Mouse (Mus musculus): Measurements from ENCODE around the gene Galnt14. TPM values are rescaled to one million over a fixed set of nuclear protein-coding genes. Genes with fewer than 3 reads are reported as not detected.
A peak's percentile ranks its signal among the peaks of the same experiment; 100 is the strongest.

The Galnt14 gene
- total RNA-seq, 2 experiments from 2014 or later, result not detected

DNA sequence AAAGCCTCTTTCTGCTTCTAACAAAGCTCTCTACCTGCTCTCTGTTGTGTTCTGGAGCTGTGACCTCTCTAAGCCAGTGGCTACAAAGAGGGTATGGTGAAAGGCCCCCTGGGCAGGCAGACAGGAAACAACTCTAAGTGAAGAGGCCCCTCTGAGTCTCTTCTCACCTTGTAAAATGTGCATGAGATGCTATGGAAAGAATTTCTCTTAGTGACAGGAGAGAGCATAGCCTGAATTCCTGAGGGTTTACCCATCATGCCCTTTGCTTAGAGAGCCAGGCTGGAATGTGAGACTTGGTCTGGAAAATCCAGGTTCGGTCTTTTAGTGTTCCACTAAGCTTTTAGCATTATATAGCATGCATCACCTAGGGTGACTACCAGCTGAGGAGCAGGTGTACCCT lies 136.1 kb downstream of the Galnt14 start:
- intact Hi-C loops (cut with DNase I), result loop anchor here (5.0 kb wide), 1 partner anchor 308 kb away; no protein-coding TSS in a partner anchor

DNA sequence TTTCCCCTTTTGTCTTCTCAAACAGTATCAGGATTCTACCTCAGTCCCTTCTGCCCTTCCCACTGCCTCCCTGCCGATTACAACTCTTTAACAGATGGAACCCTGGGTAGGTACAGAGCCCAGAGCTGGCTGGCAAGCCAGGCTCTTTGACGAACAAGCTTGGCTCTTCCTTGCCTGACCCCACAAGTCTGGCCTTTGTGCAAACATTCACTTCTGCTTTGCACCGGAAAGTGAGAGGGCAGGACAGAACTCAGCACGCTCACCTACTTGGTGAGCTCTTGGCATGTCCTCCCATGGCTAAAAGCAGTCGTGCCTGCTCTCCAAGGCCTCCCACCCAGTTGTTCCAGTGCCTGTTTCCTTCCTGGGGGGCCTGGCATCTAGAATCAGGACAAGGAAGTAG lies 137.4 kb downstream of the Galnt14 start:
- intact Hi-C loops (cut with DNase I), result loop anchor here (5.0 kb wide), 1 partner anchor 309 kb away; no protein-coding TSS in a partner anchor
- DNase-seq, result no peak

More for the DNA sequence above, 136.1 kb downstream of the Galnt14 start:
- no peak for DNase-seq

DNA sequence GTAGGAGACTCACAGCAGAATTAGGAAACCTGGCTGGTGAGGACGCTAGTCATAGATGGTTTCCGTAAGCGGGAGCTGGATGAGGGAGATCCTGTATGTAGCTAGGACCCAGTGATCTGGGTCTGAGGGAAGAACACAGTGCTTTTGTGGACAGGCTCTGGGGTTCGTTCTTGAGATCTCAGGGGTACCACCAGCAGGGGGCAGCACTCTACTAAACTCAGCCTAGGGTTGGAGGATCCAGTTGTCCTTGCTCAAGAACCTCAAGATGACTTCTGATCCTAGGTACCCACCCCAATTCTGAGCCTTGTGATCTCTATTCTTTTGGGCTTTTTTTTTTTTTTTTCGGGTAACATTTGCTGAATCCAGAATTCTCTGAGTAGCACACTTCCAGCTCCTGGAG lies 137.8 kb downstream of the Galnt14 start:
- intact Hi-C loops (cut with DNase I), result loop anchor here (5.0 kb wide), 1 partner anchor 310 kb away; no protein-coding TSS in a partner anchor
- DNase-seq, result peak; percentile 20 to 56

- intact Hi-C loops (cut with DNase I), result loop anchor here (5.0 kb wide), 1 partner anchor 310 kb away; no protein-coding TSS in a partner anchor
- no peak for DNase-seq
Observed at GRCm38 (mm10) chr17:73571961-73572360, 138.3 kb downstream of the Galnt14 start.

DNA sequence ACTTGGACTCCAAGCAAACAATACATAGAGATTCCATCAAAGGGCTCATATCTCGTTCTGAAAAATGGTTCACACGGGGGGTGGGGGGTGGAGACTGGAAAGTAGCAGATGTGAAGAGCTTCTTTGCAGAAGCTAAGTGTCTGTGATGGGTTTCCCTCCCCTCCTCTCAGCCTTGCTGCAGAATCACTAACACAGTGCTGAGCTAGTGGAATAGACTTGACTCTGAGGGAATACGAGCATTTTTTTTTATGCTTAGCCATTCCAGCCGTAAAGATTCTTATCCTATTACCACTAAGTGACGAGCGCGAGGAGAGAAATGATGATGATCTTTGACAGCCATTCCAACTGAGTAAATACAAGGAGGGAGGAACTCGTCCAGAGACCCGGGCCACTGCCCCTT lies 142.0 kb downstream of the Galnt14 start:
- no peak for DNase-seq
- intact Hi-C loops (cut with DNase I), result loop anchor here (2.0 kb wide), 1 partner anchor 177 kb away; no protein-coding TSS in a partner anchor

GRCm38 (mm10) chr17:73561149-73561548 lies 149.1 kb downstream of the Galnt14 start:
- intact Hi-C loops (cut with DNase I), result no loop called here
- no peak for DNase-seq

- intact Hi-C loops (cut with DNase I), result no loop called here
Observed at GRCm38 (mm10) chr17:73560208-73560784, 150.0 kb downstream of the Galnt14 start.

DNA sequence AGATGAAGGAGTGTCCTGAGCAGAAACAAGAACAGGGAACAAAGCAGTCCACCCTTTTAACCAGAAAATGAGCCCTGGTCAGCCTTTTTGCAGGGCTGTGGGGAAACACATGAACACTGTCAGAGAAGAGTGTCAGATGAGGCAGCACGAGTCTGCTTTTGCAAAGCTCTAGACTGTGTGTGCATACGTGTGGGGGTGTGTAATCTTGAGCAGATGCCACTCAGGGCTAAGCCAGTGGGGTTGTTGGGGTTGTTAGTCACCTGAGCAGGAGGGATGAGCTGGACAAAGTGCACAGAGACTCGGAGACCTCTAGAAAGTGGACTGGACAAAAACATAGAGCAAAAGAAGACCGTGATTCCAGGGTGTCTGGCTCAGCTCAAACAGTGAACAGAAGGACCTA lies 150.8 kb downstream of the Galnt14 start:
- intact Hi-C loops (cut with DNase I), result no loop called here
- no peak for DNase-seq

More at GRCm38 (mm10) chr17:73560208-73560784, 150.0 kb downstream of the Galnt14 start:
- DNase-seq, result no peak

- no peak for DNase-seq
- intact Hi-C loops (cut with DNase I), result no loop called here
Observed at GRCm38 (mm10) chr17:73557101-73557500, 153.2 kb downstream of the Galnt14 start.

- intact Hi-C loops (cut with DNase I), result no loop called here
- no peak for DNase-seq
Observed at GRCm38 (mm10) chr17:73556436-73556835, 153.8 kb downstream of the Galnt14 start.

DNA sequence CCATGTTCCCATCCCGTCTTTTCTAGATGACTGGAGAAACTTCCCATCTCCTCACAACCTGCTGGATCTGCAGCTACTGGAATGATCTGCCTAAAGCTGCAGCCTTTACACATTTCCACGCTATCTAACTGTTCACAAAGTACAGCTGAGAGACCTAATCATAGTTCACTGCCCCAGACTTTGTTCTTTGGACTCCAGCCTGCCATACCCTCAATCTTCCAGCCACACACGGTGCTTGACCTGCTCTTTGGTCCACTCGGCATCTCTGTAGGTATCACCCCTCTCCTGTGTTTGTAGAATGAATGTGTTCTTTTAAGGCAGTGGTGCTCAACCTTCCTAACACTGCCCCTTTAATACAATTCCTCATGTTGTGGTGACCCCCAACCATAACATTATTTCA lies 155.6 kb downstream of the Galnt14 start:
- DNase-seq, result no peak

GRCm38 (mm10) chr17:73548783-73549566 lies 161.3 kb downstream of the Galnt14 start:
- DNase-seq, result no peak
- intact Hi-C loops (cut with DNase I), result no loop called here

More for the DNA sequence above, 155.6 kb downstream of the Galnt14 start:
- intact Hi-C loops (cut with DNase I), result no loop called here

DNA sequence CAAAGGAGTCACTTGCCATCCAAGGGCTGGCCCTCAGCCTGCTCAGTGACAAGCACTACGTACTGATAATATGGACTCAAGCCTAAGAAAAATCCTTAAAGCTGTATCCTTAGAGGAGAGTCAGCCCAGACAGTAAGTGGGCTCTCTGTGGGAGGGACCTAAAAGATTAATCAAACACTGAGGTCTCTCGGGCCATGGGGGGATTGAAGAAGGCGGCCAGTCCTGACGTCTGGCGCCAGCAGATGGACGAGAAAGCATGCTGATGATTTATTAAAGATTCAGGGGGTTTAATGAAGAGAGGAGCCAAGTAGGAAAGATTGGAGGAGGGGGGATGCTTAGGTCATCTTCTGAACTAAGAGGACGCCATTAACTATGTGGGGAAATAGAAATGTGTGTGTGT lies 162.1 kb downstream of the Galnt14 start:
- DNase-seq, result no peak
- intact Hi-C loops (cut with DNase I), result no loop called here

DNA sequence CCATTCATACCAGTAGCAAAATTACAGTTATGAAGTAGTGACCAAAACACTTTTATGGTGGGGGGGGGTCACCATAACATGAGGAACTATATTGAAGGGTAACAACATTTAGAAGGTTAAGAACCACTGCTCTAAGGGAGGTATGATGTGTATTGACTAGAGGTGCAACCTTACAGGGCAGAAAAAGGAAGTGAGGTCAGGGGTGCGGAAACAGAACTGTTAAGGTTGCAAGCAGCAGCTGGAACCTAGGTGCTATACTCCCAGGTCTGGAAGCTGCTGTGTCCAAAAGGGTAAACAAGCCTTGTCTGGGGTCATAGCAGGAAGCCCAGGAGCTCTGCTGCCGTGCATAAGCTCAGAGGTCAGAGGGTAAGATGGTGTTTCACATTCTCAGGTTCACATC lies 162.8 kb downstream of the Galnt14 start:
- DNase-seq, result no peak
- intact Hi-C loops (cut with DNase I), result no loop called here

- intact Hi-C loops (cut with DNase I), result no loop called here
- no peak for DNase-seq
Observed at GRCm38 (mm10) chr17:73541911-73542310, 168.3 kb downstream of the Galnt14 start.

DNA sequence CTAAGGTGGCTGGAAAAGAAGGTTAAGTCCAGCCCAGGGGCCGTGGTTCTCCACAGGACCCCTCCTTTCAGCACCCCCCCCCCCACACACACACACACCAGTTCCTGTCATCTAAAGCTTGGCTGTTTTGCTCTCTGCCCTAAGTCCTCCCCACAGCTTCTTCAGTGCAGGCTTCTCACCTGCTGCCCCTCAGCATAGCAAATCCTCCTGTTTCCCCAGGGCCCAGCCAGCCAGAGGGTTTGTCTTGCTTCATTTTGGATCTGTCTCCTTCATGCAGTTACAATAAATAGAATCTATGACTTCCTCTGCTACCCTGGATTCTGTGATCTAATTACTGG lies 169.1 kb downstream of the Galnt14 start:
- DNase-seq, result no peak
- intact Hi-C loops (cut with DNase I), result no loop called here

- no peak for DNase-seq
Observed at GRCm38 (mm10) chr17:73540409-73541232, 169.6 kb downstream of the Galnt14 start.

DNA sequence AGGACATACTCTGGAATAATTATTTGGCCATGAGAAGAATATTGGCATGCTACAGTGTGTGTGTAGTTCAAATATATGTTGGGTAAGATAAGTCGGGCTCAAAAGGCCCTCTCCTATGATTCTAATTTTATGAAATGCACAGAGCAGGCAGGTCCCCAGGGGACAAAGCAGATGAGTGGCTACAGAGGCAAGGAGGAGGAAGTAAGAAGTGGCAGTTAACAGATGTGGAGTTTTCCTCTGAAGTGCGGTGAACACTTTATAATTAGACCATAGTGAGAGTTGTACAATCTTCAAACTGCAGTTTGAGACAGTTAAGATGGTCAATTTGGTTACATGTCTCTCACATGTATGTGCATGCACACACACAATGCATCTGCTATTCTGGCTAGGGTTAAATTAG lies 178.4 kb downstream of the Galnt14 start:
- DNase-seq, result no peak
- intact Hi-C loops (cut with DNase I), result no loop called here

More at GRCm38 (mm10) chr17:73540409-73541232, 169.6 kb downstream of the Galnt14 start:
- intact Hi-C loops (cut with DNase I), result no loop called here

- DNase-seq, result no peak
- intact Hi-C loops (cut with DNase I), result no loop called here
Observed at GRCm38 (mm10) chr17:73522169-73522568, 188.1 kb downstream of the Galnt14 start.

DNA sequence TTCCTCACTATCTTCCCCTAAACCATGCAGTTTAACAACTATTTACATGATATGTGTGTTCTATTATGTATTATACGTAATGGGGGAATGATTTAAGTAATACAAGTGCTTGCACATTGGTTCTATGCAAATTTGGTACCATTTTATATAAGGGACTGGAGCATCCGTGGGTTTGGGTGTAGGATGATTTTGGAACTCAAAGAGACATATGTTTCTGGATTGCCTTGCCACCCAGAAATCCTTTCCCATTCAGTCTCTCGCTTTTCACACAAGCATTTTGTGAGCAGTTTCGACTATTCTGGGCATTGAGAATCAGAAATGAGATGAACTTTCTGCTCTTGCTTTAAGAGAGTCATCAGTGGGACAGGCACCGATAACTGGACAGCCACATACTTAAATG lies 190.9 kb downstream of the Galnt14 start:
- intact Hi-C loops (cut with DNase I), result no loop called here
- DNase-seq, result no peak

DNA sequence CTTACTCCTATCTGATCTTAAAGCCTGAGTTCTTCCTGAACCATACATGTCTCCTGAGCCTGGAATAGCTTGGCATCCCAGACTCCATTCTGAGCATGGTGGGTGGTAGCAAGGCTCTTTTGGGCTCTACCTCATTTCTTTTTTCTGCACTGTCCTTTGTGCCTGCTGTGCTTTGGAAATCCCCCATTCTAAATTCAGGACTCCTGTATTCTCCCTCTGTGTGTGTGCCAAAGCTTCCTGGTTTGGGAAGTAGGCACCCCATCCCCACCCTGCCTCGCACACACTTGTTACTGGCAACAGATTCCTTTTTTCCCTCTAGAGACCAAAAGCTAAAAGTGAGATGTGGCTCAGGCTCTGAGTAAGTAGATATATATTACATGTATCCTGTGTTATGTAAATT lies 191.9 kb downstream of the Galnt14 start:
- intact Hi-C loops (cut with DNase I), result no loop called here
- no peak for DNase-seq
